In the genomic region with DNA sequence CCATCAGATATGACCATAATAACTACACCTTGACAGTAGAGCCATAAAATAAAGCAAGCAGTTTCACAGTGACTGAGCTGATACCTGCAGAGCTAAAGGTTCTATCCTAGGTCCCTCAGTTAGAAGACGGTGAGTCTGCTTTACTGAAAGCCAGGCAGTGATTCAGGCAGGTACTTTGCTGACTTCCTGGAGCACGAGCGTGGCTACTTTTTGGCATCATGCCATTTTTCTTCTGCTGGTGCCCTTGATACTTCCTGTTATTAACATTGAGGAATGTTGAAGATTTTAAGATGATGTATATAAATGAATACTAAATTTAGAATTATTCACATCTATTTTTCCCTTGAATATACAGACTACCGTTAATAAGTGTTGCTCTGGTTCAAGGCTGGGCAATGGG, we compare ENCODE assay signal across 30 mouse cellular contexts. TPM values are rescaled to one million over a fixed set of nuclear protein-coding genes. Genes with fewer than 3 reads are reported as not detected.
DNase-seq lines count a peak whose midpoint lies in the region; ATAC-seq and TF ChIP-seq lines count a peak whose summit lies in the region.
"Had no signal": no experiment of that assay in that cellular context is flagged by ENCODE, and none has a peak within 500 bp of the region (broad histone marks: within the 10 kb centered on the region; RNA-seq: fewer than 3 reads in every experiment).

No protein-coding gene starts in this region.

- no peaks in the 10 kb centered on the region for H3K27me3 ChIP-seq in cerebellum, adult 2 months (ENCODE audit: control insufficient read depth, insufficient read depth, low read length)
- no peaks in the 10 kb centered on the region for H3K27me3 ChIP-seq in forebrain, embryonic 14.5 days (replicated peaks; ENCODE audit: control insufficient read depth, insufficient read depth, low read length)
- H3K27me3 ChIP-seq: embryonic facial prominence, embryonic 15.5 days; forebrain, embryonic 12.5 days; heart, embryonic 15.5 days; hindbrain, embryonic 12.5 days; limb, embryonic 12.5 days; liver, embryonic 15.5 days; lung, embryonic 15.5 days; midbrain, embryonic 15.5 days; neural tube, embryonic 15.5 days had no signal

- TF ChIP-seq POLR2A in cerebellum, adult 2 months (IDR thresholded peaks at IDR 0.05; ENCODE audit: borderline replicate concordance, insufficient read depth, low read length), result no peak

- H3K9ac ChIP-seq in forebrain, embryonic 14.5 days (ENCODE audit: low read length), result no peak overlapping the region
- H3K9ac ChIP-seq: embryonic facial prominence, embryonic 15.5 days; forebrain, embryonic 12.5 days; heart, embryonic 15.5 days; hindbrain, embryonic 12.5 days; limb, embryonic 12.5 days; liver, embryonic 15.5 days; lung, embryonic 15.5 days; midbrain, embryonic 15.5 days; neural tube, embryonic 15.5 days had no signal

- no peak overlapping the region for H3K4me2 ChIP-seq in forebrain, embryonic 14.5 days (ENCODE audit: low read length)
- H3K4me2 ChIP-seq: embryonic facial prominence, embryonic 15.5 days; forebrain, embryonic 12.5 days; heart, embryonic 15.5 days; hindbrain, embryonic 12.5 days; limb, embryonic 12.5 days; liver, embryonic 15.5 days; lung, embryonic 15.5 days; midbrain, embryonic 15.5 days; neural tube, embryonic 15.5 days had no signal

- no peak for TF ChIP-seq CTCF in cerebellum, adult 2 months (IDR thresholded peaks at IDR 0.05; ENCODE audit: borderline replicate concordance, insufficient read depth, low read depth, low read length)

- 51% methylated on average over 4 of the region's 4 CpGs for WGBS in cerebellum, adult 2 months
- 83% methylated on average over 4 of the region's 4 CpGs for whole genome bisulfite sequencing in forebrain, embryonic 14.5 days

- ATAC-seq in forebrain, embryonic 14.5 days, result no peak
- ATAC-seq: activated CD4-positive, CD25-positive, alpha-beta regulatory T cell, adult 4 months; hindbrain, postnatal 0 days; midbrain, embryonic 15.5 days had no signal

- H3K4me3 ChIP-seq in cerebellum, adult 2 months (replicated peaks; ENCODE audit: insufficient read depth, low read depth, low read length), result no peak overlapping the region
- no peak overlapping the region for H3K4me3 ChIP-seq in forebrain, embryonic 14.5 days (ENCODE audit: low read depth, low read length)
- H3K4me3 ChIP-seq: embryonic facial prominence, embryonic 15.5 days; forebrain, embryonic 12.5 days; heart, embryonic 10.5 days; heart, embryonic 15.5 days; hindbrain, embryonic 12.5 days; left cerebral cortex, adult 2 months; limb, embryonic 12.5 days; liver, embryonic 15.5 days; lung, embryonic 15.5 days; midbrain, embryonic 10.5 days; midbrain, embryonic 15.5 days; neural tube, embryonic 15.5 days had no signal

- H3K4me1 ChIP-seq in cerebellum, adult 2 months (ENCODE audit: control insufficient read depth, insufficient read depth, low read length), result no peaks in the 10 kb centered on the region
- no peaks in the 10 kb centered on the region for H3K4me1 ChIP-seq in forebrain, embryonic 14.5 days (ENCODE audit: control insufficient read depth, insufficient read depth, low read length)
- H3K4me1 ChIP-seq: embryonic facial prominence, embryonic 15.5 days; forebrain, embryonic 12.5 days; heart, embryonic 10.5 days; hindbrain, embryonic 12.5 days; liver, embryonic 15.5 days; lung, embryonic 15.5 days; midbrain, embryonic 10.5 days; midbrain, embryonic 15.5 days; neural tube, embryonic 15.5 days had no signal

- no peaks in the 10 kb centered on the region for H3K9me3 ChIP-seq in forebrain, embryonic 14.5 days (replicated peaks; ENCODE audit: control insufficient read depth, low read length)
- H3K9me3 ChIP-seq: embryonic facial prominence, embryonic 15.5 days; forebrain, embryonic 12.5 days; heart, embryonic 10.5 days; heart, embryonic 15.5 days; hindbrain, embryonic 12.5 days; limb, embryonic 12.5 days; liver, embryonic 15.5 days; lung, embryonic 15.5 days; midbrain, embryonic 10.5 days; midbrain, embryonic 15.5 days; neural tube, embryonic 15.5 days had no signal

- peak; percentile 9 for DNase-seq in adrenal gland, postnatal 14 days
- DNase-seq in adrenal gland, postnatal 25 days, result no peak
- peak; percentile 19 for DNase-seq in kidney, postnatal 10 days
- DNase-seq in kidney, adult 11 months, result no peak
- peak; percentile 6 for DNase-seq in urinary bladder, postnatal 14 days (ENCODE audit: low spot score)
- no peak for DNase-seq in urinary bladder, postnatal 10 days (ENCODE audit: low spot score)
- no peak for DNase-seq in cerebellum, adult 2 months
- DNase-seq in forebrain, embryonic 14.5 days (ENCODE audit: low spot score), result no peak
- DNase-seq: adrenal gland, adult 2 months; cerebellum, adult 9-10 months; cerebellum, postnatal 36 days; gastrocnemius, postnatal 14 days; kidney, adult 18-20 months; right cerebral cortex, postnatal 25 days; thymus, adult 2 months; thymus, postnatal 36 days had no signal

- no peaks in the 10 kb centered on the region for H3K36me3 ChIP-seq in forebrain, embryonic 14.5 days (ENCODE audit: control insufficient read depth, insufficient read depth, low read length)
- H3K36me3 ChIP-seq: embryonic facial prominence, embryonic 15.5 days; heart, embryonic 10.5 days; heart, embryonic 15.5 days; hindbrain, embryonic 12.5 days; limb, embryonic 12.5 days; liver, embryonic 15.5 days; lung, embryonic 15.5 days; midbrain, embryonic 10.5 days; midbrain, embryonic 15.5 days; neural tube, embryonic 15.5 days had no signal

- no peak overlapping the region for H3K27ac ChIP-seq in cerebellum, adult 2 months (ENCODE audit: insufficient read depth, low read length)
- H3K27ac ChIP-seq in forebrain, embryonic 14.5 days (ENCODE audit: low read depth, low read length), result no peak overlapping the region
- H3K27ac ChIP-seq: embryonic facial prominence, embryonic 15.5 days; forebrain, embryonic 12.5 days; heart, embryonic 10.5 days; heart, embryonic 15.5 days; hindbrain, embryonic 12.5 days; hindbrain, postnatal 0 days; left cerebral cortex, adult 2 months; liver, embryonic 15.5 days; lung, embryonic 15.5 days; midbrain, embryonic 10.5 days; midbrain, embryonic 15.5 days; neural tube, embryonic 15.5 days had no signal

RNA-seq across cellular contexts. Expression of gene Echdc1, which starts 20.9 kb away (rescaled TPM):
- 52.3 and 71.0 TPM in 2 replicates for total RNA-seq in adrenal gland, postnatal 14 days (2021)
- 77.4 and 90.5 TPM in 2 replicates for total RNA-seq in adrenal gland, postnatal 25 days (2021)
- polyA plus RNA-seq in cerebellum, adult 2 months (2012; rRNA removed), result 34.0 and 35.7 TPM in 2 replicates
- 23.3 and 23.6 TPM in 2 replicates for polyA plus RNA-seq in forebrain, embryonic 14.5 days (2014; fragmentation: Nextera tagmentation; extraction: Ambion mirVana)

RNA-seq across cellular contexts. Expression of gene Rnf146, which starts 28.4 kb away (rescaled TPM):
- total RNA-seq in adrenal gland, postnatal 14 days (2021), result 46.9 and 49.9 TPM in 2 replicates
- total RNA-seq in adrenal gland, postnatal 25 days (2021), result 51.1 and 55.6 TPM in 2 replicates
- 92.6 and 108 TPM in 2 replicates for polyA plus RNA-seq in cerebellum, adult 2 months (2012; rRNA removed)
- 71.0 and 80.3 TPM in 2 replicates for polyA plus RNA-seq in forebrain, embryonic 14.5 days (2014; fragmentation: Nextera tagmentation; extraction: Ambion mirVana)

Comparison
In these comparisons a context has a peak if more than half of its experiments do, and no peak if none do; other contexts are left out.
1. DNase-seq: peak in adrenal gland, postnatal 14 days (single experiment), kidney, postnatal 10 days (single experiment) and urinary bladder, postnatal 14 days (single experiment); none in adrenal gland, postnatal 25 days (single experiment), kidney, adult 11 months (single experiment), urinary bladder, postnatal 10 days (single experiment), cerebellum, adult 2 months (0 of 2) and forebrain, embryonic 14.5 days (single experiment).